Mouse (Mus musculus): Measurements from ENCODE around the gene Got2. TPM values are rescaled to one million over a fixed set of nuclear protein-coding genes. Genes with fewer than 3 reads are reported as not detected.

Gene Got2
- polyA plus RNA-seq, 1 experiment from 2014 or later: 228 TPM

DNA sequence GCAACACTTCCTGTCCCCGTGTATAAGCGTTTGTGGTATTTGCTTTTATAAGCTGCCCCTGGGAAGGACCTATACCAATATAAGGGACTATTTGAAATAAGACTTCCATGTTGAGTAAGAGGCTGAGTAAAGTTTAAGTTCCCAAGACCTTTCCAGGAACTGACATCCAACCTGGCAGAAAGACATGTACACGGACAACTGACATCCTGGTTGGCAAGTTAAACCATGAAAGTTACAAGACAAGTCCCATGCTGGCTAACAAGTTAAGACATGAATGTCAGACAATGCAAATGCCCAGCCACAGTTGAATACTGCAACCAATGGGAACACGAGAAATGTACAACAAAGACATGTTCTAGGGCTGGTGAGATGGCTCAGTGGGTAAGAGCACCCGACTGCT is 5.4 kb upstream of the Got2 start:
- no peak for ATAC-seq
- H3K4me3 ChIP-seq (ENCODE audit: low read depth, low read length): no peak overlapping the region
- 83% methylated on average over 5 of the region's 5 CpGs for WGBS
- H3K36me3 ChIP-seq (ENCODE audit: control insufficient read depth, insufficient read depth, low read length): no peaks in the 10 kb centered on the region
- no peaks in the 10 kb centered on the region for H3K27me3 ChIP-seq (ENCODE audit: control insufficient read depth, insufficient read depth, low read depth, low read length)
- H3K27ac ChIP-seq (ENCODE audit: low read length): no peak overlapping the region
- no peaks in the 10 kb centered on the region for H3K9me3 ChIP-seq (replicated peaks; ENCODE audit: control insufficient read depth, low read length, poor library complexity, severe bottlenecking)
- no peak overlapping the region for H3K9ac ChIP-seq (ENCODE audit: low read depth, low read length)
- H3K4me1 ChIP-seq (ENCODE audit: control insufficient read depth, insufficient read depth, low read length): no peaks in the 10 kb centered on the region
- H3K4me2 ChIP-seq (ENCODE audit: low read length): no peak overlapping the region

DNA sequence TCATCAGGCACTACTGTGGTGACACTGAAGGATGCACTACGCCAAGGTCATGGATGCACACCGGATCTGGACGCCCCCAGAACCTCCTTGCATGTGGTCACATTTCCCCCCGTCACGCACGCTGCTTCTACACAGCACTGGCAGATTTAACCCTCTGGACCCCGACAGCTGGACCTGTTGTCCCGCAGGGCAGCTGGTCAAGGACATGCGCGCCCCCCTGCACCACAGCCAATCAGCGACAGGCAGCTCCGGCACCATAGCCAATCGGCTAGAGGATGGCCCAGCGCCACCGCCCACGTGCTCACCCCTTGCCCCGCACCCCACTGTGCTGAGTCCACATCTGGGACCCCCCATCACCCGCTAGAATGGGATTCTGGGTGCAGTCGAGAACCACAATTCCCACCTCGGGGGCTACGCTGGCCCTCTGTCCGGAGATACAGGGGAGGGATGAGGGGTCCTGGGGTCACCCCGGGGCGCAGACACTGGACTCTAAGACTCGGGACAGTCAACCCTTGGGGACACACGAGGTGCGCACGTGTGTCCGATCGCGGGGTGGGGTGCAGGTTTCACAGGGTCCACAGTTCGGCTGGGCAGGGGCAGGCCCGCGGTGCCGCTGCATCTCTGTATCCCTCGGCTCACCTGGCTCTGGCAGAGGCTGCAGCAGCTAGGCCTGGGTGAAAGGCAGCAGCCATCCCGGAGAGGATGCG is 616 bp downstream of the Got2 start:
- Histone ChIP-seq H3K4me1 (ENCODE audit: control insufficient read depth, insufficient read depth, low read length) (peaks cover 20% of the 10 kb centered on the region), H3K4me3 (ENCODE audit: low read depth, low read length) (peak overlapping the region; percentile 96), H3K4me2 (ENCODE audit: low read length) (peak overlapping the region; percentile 73), H3K36me3 (ENCODE audit: control insufficient read depth, insufficient read depth, low read length) (no peaks in the 10 kb centered on the region), H3K9me3 (replicated peaks; ENCODE audit: control insufficient read depth, low read length, poor library complexity, severe bottlenecking) (no peaks in the 10 kb centered on the region), H3K27me3 (ENCODE audit: control insufficient read depth, insufficient read depth, low read depth, low read length) (no peaks in the 10 kb centered on the region), H3K27ac (ENCODE audit: low read length) (peak overlapping the region; percentile 82), H3K9ac (ENCODE audit: low read depth, low read length) (peak overlapping the region; percentile 93)
- 0% methylated on average over 37 of the region's 38 CpGs for WGBS
- ATAC-seq: peak; percentile 97

DNA sequence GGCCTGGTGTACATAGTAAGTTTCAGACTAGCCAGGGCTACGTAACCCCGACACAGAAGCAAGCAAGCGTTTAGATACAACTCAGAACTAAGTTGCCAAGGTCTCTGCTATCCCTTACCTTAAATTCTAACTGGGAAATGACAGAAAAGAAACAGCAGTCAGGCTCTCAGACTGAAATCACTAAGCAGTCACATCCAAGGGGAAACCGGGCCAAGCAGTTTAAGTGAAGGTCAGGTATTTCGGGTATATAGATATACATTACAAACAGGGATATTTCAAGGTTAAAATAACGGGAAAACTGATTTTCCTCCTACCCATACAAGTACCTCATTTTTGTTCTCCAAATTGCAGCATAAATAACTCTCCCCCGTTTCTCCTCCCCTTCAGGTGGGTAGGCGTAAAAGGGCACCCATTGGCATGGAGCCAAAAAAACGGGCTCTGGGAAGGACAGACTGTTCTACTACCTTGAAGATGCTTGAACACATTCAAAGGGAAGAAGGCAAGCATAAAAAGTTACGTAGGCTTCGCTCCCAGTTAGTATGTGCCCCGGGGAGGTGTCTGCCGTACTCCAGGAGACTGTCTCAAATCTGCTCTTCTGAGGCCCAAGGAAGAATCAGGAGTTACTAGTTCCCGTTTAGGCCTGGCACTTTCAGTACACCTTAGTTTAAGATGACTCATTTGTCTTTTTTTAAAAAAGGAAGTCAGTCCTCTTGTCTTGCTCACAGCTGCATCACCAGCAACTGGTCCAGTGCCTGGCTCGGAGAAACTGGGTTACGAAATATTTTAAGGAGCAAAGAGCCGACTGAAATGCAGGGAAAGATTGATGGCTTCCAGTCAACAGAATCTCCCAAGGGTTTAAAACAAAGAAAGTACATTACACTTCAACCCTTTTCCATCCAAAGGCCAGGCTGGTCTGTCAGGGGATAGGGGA is 1.4 kb downstream of the Got2 start:
- Histone ChIP-seq H3K4me2 (ENCODE audit: low read length) (peak overlapping the region; percentile 73), H3K4me1 (ENCODE audit: control insufficient read depth, insufficient read depth, low read length) (peaks cover 20% of the 10 kb centered on the region), H3K27ac (ENCODE audit: low read length) (peak overlapping the region; percentile 82), H3K9ac (ENCODE audit: low read depth, low read length) (peak overlapping the region; percentile 93), H3K27me3 (ENCODE audit: control insufficient read depth, insufficient read depth, low read depth, low read length) (no peaks in the 10 kb centered on the region), H3K36me3 (ENCODE audit: control insufficient read depth, insufficient read depth, low read length) (no peaks in the 10 kb centered on the region), H3K9me3 (replicated peaks; ENCODE audit: control insufficient read depth, low read length, poor library complexity, severe bottlenecking) (no peaks in the 10 kb centered on the region), H3K4me3 (ENCODE audit: low read depth, low read length) (peak overlapping the region; percentile 96)
- ATAC-seq: no peak
- 73% methylated on average over 17 of the region's 17 CpGs for WGBS

DNA sequence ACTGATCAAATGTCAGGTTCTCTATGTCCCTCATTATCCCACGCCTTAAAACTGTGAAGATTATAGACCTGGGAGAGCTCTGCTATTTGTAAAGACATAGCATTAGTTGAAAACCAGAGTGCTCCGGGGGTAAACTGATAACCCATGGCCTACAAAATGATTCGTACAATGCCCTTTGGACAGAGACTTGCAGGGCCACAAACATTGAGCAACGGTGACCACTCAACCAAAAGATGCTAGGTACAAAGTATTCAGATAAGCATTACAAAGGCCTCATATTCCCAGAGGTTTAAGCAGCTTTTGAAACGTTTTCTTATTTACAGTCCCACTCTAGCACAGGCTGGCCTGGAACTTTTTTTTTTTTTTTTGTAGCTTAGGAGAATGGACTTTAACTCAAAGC is 2.4 kb downstream of the Got2 start:
- WGBS: 77% methylated on average over 5 of the region's 5 CpGs
- Histone ChIP-seq H3K27ac (ENCODE audit: low read length) (no peak overlapping the region), H3K27me3 (ENCODE audit: control insufficient read depth, insufficient read depth, low read depth, low read length) (no peaks in the 10 kb centered on the region), H3K4me1 (ENCODE audit: control insufficient read depth, insufficient read depth, low read length) (peaks cover 20% of the 10 kb centered on the region), H3K9ac (ENCODE audit: low read depth, low read length) (no peak overlapping the region), H3K36me3 (ENCODE audit: control insufficient read depth, insufficient read depth, low read length) (no peaks in the 10 kb centered on the region), H3K9me3 (replicated peaks; ENCODE audit: control insufficient read depth, low read length, poor library complexity, severe bottlenecking) (no peaks in the 10 kb centered on the region), H3K4me2 (ENCODE audit: low read length) (no peak overlapping the region), H3K4me3 (ENCODE audit: low read depth, low read length) (no peak overlapping the region)
- ATAC-seq: no peak

DNA sequence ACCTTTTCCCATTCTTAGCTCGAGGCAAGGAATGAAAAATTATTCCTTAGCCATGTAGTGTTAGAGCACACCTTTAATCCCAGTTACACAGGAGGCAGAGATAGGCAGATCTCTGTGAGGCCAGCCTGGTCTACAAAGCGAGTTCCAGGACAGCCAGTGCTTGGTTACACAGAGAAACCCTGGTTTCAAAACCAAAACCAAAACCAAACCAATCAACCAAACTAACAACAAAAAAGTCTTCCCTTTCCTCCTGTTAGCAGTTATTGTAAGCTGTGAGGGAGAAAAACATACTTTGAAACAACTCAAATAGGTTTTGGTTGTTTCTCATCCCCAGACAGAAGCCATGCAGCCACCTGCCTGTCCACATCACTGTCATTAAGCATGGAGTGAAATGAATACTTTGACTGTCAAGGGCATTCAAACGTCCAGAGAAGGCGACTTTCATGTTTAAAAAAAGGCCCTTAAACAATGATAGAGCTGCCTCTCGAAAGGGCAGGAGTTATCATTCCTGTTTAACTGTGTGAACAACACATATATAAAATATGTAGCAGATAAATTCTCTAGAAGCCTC is 3.0 kb downstream of the Got2 start:
- Histone ChIP-seq H3K4me1 (ENCODE audit: control insufficient read depth, insufficient read depth, low read length) (peaks cover 20% of the 10 kb centered on the region), H3K27me3 (ENCODE audit: control insufficient read depth, insufficient read depth, low read depth, low read length) (no peaks in the 10 kb centered on the region), H3K4me3 (ENCODE audit: low read depth, low read length) (no peak overlapping the region), H3K36me3 (ENCODE audit: control insufficient read depth, insufficient read depth, low read length) (no peaks in the 10 kb centered on the region), H3K9me3 (replicated peaks; ENCODE audit: control insufficient read depth, low read length, poor library complexity, severe bottlenecking) (no peaks in the 10 kb centered on the region), H3K9ac (ENCODE audit: low read depth, low read length) (no peak overlapping the region), H3K4me2 (ENCODE audit: low read length) (no peak overlapping the region), H3K27ac (ENCODE audit: low read length) (no peak overlapping the region)
- ATAC-seq: no peak
- WGBS: 71% methylated on average over 5 of the region's 5 CpGs

DNA sequence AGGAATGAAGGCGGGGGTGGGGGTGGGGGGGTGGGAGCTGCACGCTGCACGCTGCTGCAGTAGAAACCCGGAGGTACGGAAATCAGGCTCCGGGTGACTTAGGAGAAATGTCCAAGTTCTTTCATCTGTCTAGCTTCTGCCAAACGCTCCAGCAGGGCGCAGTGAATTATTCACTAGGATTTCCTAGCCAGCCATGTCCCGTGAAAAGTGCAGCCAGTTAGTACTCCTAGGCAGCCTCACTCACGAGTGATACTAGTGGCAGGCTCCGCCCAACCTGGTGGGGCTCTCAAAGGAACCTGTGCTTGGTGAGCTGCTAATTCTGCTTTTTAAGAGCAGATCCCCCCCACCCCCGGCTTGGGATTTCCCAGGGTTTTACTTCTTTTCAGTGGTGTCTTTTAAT is 3.9 kb downstream of the Got2 start:
- WGBS: 76% methylated on average over 12 of the region's 12 CpGs

DNA sequence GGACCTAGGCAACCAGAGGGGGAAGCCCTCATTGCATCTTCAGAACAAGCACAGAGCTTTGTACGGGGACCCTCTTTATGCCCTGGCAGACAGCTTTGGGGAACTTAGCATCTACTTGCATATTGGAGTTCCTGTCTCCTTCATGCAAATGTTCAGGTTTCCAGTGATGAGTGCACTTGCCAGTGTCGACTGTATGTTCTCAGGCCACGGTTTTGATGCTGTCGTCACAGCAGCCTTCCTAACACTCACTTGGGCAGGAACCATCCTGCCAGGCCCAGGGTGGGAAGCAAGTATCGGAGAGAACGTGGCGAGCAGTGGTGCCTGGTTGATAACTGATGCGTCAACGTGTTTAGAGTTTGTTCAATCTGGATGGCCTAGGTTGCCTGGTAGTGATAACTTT is 6.2 kb downstream of the Got2 start:
- no peak overlapping the region for H3K4me2 ChIP-seq (ENCODE audit: low read length)
- WGBS: 94% methylated on average over 9 of the region's 9 CpGs
- no peaks in the 10 kb centered on the region for H3K27me3 ChIP-seq (ENCODE audit: control insufficient read depth, insufficient read depth, low read depth, low read length)
- no peak overlapping the region for H3K9ac ChIP-seq (ENCODE audit: low read depth, low read length)
- H3K36me3 ChIP-seq (ENCODE audit: control insufficient read depth, insufficient read depth, low read length): 0 out of 2 replicates have a peak, but pooled peaks cover 4% of the 10 kb centered on the region
- H3K4me1 ChIP-seq (ENCODE audit: control insufficient read depth, insufficient read depth, low read length): peaks cover 25% of the 10 kb centered on the region
- no peaks in the 10 kb centered on the region for H3K9me3 ChIP-seq (replicated peaks; ENCODE audit: control insufficient read depth, low read length, poor library complexity, severe bottlenecking)
- no peak overlapping the region for H3K27ac ChIP-seq (ENCODE audit: low read length)
- no peak for ATAC-seq
- H3K4me3 ChIP-seq (ENCODE audit: low read depth, low read length): no peak overlapping the region

More for the DNA sequence above, 3.9 kb downstream of the Got2 start:
- peaks cover 20% of the 10 kb centered on the region for H3K4me1 ChIP-seq (ENCODE audit: control insufficient read depth, insufficient read depth, low read length)
- no peaks in the 10 kb centered on the region for H3K27me3 ChIP-seq (ENCODE audit: control insufficient read depth, insufficient read depth, low read depth, low read length)
- H3K36me3 ChIP-seq (ENCODE audit: control insufficient read depth, insufficient read depth, low read length): no peaks in the 10 kb centered on the region
- no peak overlapping the region for H3K27ac ChIP-seq (ENCODE audit: low read length)
- H3K9ac ChIP-seq (ENCODE audit: low read depth, low read length): no peak overlapping the region
- no peak overlapping the region for H3K4me3 ChIP-seq (ENCODE audit: low read depth, low read length)
- ATAC-seq: no peak
- H3K4me2 ChIP-seq (ENCODE audit: low read length): no peak overlapping the region
- no peaks in the 10 kb centered on the region for H3K9me3 ChIP-seq (replicated peaks; ENCODE audit: control insufficient read depth, low read length, poor library complexity, severe bottlenecking)

DNA sequence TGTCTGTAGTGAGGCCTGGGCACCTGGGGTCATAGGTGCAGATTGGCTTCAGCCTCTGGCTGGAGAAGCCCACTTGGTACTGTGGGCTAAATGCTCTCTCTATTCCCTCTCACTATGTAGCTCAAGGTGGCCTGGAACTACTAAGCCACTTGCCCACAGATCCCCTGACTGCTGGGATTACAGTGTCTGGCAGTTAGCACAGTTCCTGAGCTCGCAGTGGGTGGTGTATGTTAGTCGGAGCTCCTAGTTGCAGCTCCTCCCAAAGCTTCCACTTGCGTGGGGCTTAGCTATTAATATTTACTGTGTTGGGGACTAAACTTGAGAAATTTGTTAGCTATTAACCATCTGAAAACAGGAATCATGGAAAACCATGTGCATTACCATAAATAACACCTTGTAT is 6.8 kb downstream of the Got2 start:
- ATAC-seq: no peak
- Histone ChIP-seq H3K4me3 (ENCODE audit: low read depth, low read length) (no peak overlapping the region), H3K4me2 (ENCODE audit: low read length) (no peak overlapping the region)

More for the DNA sequence above, 6.8 kb downstream of the Got2 start:
- Histone ChIP-seq H3K36me3 (ENCODE audit: control insufficient read depth, insufficient read depth, low read length) (0 out of 2 replicates have a peak, but pooled peaks cover 10% of the 10 kb centered on the region), H3K9ac (ENCODE audit: low read depth, low read length) (no peak overlapping the region), H3K27ac (ENCODE audit: low read length) (no peak overlapping the region), H3K4me1 (ENCODE audit: control insufficient read depth, insufficient read depth, low read length) (peaks cover 19% of the 10 kb centered on the region), H3K27me3 (ENCODE audit: control insufficient read depth, insufficient read depth, low read depth, low read length) (no peaks in the 10 kb centered on the region), H3K9me3 (replicated peaks; ENCODE audit: control insufficient read depth, low read length, poor library complexity, severe bottlenecking) (no peaks in the 10 kb centered on the region)
- 88% methylated on average over 3 of the region's 3 CpGs for WGBS
